Mouse (Mus musculus) testis, adult 2 months (tissue): ENCODE measurements around the gene Fam151a.
"Not testable (repeated sequence)": the region's sequence is repeated elsewhere in the genome, so short reads cannot be mapped to it uniquely, and the experiment has no call there.

Source experiments
- CTCF ChIP-seq: fragments of 200-500 bp; IDR thresholded peaks from 2 replicates; pipeline ENCODE4 v1.5.1; 2012; ENCODE audit warnings: low read depth, mild to moderate bottlenecking, inconsistent platforms, low read length, moderate library complexity; ENCODE audit not compliant: control insufficient read depth, insufficient read depth, insufficient replicate concordance
- POLR2A ChIP-seq: fragments of 200-500 bp; IDR thresholded peaks from 2 replicates; pipeline ENCODE4 v1.6.1; 2012; ENCODE audit warnings: low read depth, mild to moderate bottlenecking, inconsistent platforms, low read length, moderate library complexity; ENCODE audit not compliant: control insufficient read depth

- TF ChIP-seq CTCF, POLR2A: not testable (repeated sequence)
Measured at GRCm38 (mm10) chr4:106790218-106790617, 56.5 kb downstream of the Fam151a start.
